Mouse (Mus musculus): ENCODE data around the gene Ctsa. TPM values are rescaled to one million over a fixed set of nuclear protein-coding genes. Genes with fewer than 3 reads are reported as not detected.

Ctsa gene
- polyA plus RNA-seq, 1 experiment from 2014 or later = 89.7 TPM

DNA sequence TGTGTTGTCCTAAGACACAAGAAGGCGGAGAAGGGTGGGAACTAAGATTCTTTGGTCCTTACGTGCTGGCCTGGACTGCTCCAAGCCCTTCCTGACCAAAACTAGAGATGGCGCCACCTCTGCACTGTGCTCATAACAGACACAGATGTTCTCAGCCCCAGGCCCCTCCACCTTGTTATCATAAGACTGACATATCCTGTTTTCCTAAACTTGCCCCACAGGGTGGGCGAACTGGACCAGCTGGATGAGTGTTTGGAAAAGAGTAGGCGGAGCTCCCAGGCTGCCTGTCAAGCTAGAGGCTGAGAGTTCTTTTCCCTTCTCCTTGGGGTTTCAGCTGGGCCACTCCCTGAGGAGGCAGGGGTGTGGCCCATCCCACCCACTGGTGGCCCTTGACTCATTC lies 15.0 kb upstream of the Ctsa start:
- Histone ChIP-seq H3K27me3 (ENCODE audit: control insufficient read depth, insufficient read depth, low read length) (no peaks in the 10 kb centered on the region), H3K4me3 (ENCODE audit: low read depth, low read length) (no peak overlapping the region), H3K27ac (ENCODE audit: low read depth, low read length) (no peak overlapping the region), H3K4me2 (no peak overlapping the region), H3K36me3 (ENCODE audit: control insufficient read depth, insufficient read depth, low read length) (no peaks in the 10 kb centered on the region), H3K9ac (ENCODE audit: low read length) (no peak overlapping the region), H3K9me3 (ENCODE audit: control insufficient read depth, low read length) (no peaks in the 10 kb centered on the region), H3K4me1 (ENCODE audit: control insufficient read depth, insufficient read depth, low read length) (peaks cover 6% of the 10 kb centered on the region; the same call in 1 of the 2 replicates)
- ATAC-seq (ENCODE audit: low FRiP score) (no peak), DNase-seq (ENCODE audit: low spot score, missing footprints) (no peak)
- WGBS = 77% methylated on average over 5 of the region's 5 CpGs

DNA sequence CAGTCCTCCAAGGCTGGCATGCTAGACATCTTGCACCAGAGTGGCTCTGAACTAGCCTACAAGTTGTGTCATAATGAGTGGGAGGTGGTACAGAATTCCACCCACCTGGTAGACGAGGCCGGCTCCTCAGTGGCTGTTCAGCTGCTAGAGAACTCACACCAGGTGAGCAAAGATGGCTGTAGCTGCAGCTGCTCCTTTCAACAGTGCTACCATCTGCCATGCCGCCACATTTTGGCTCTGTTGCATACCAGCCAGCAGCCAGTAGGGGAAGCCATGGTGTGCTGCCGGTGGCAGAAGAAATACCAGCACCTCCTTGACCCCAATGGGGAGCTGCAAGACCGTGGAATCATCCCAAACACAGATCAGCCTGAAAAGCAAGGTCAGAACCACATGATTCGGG lies 11.6 kb upstream of the Ctsa start:
- Histone ChIP-seq H3K4me1 (ENCODE audit: control insufficient read depth, insufficient read depth, low read length) (peaks cover 9% of the 10 kb centered on the region; the same call in 1 of the 2 replicates), H3K4me2 (no peak overlapping the region), H3K4me3 (ENCODE audit: low read depth, low read length) (no peak overlapping the region), H3K36me3 (ENCODE audit: control insufficient read depth, insufficient read depth, low read length) (peaks cover 12% of the 10 kb centered on the region), H3K9me3 (ENCODE audit: control insufficient read depth, low read length) (no peaks in the 10 kb centered on the region), H3K27me3 (ENCODE audit: control insufficient read depth, insufficient read depth, low read length) (no peaks in the 10 kb centered on the region), H3K27ac (ENCODE audit: low read depth, low read length) (no peak overlapping the region), H3K9ac (ENCODE audit: low read length) (no peak overlapping the region)
- DNase-seq (ENCODE audit: low spot score, missing footprints) = no peak
- no peak for ATAC-seq (ENCODE audit: low FRiP score)
- WGBS = 87% methylated on average over 6 of the region's 6 CpGs

DNA sequence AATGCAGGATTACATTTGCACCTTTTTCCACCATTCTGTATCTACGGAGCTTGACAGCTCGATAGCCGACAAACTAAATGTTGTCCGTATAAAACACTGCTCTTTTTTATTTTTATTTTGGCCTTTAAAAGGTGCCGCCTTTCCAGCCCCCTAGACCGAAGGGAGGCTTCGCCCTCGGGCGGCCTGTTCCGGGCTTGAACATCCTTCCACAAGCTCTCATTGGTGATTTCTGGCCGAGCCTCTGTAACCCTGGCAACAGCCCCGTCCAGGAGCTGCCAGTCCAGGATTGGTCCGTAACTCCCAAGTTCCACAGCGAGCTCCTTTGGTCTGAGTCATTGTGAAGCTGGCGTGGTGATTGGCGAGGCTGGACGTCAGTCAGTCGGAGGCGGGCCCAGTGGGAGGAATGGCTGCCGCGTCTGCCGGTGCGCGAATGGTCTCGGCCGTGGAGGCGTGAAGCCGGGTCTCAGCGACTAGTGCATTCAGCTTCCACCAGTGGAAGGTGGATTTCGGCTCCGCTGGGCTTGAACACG lies 10.0 kb upstream of the Ctsa start, which contains the start of gene Zswim1:
TSS of gene Zswim1 (plus strand) at position 51 of the 530 bp plus-strand sequence.
- 1% methylated on average over 32 of the region's 32 CpGs for WGBS
- peak within 1 kb of the TSS; percentile 71; the same call in 1 of the 2 replicates for H3K27ac ChIP-seq (ENCODE audit: low read depth, low read length)
- peak; percentile 99 for ATAC-seq (ENCODE audit: low FRiP score)
- peak within 1 kb of the TSS; percentile 83 for H3K9ac ChIP-seq (ENCODE audit: low read length)
- H3K9me3 ChIP-seq (ENCODE audit: control insufficient read depth, low read length) = no peaks in the 10 kb centered on the region
- peak; percentile 100 for DNase-seq (ENCODE audit: low spot score, missing footprints)
- H3K4me2 ChIP-seq = peak within 1 kb of the TSS; percentile 65
- peaks cover 9% of the 10 kb centered on the region; the same call in 1 of the 2 replicates for H3K4me1 ChIP-seq (ENCODE audit: control insufficient read depth, insufficient read depth, low read length)
- H3K27me3 ChIP-seq (ENCODE audit: control insufficient read depth, insufficient read depth, low read length) = no peaks in the 10 kb centered on the region
- peaks cover 18% of the 10 kb centered on the region for H3K36me3 ChIP-seq (ENCODE audit: control insufficient read depth, insufficient read depth, low read length)
- peak within 1 kb of the TSS; percentile 78 for H3K4me3 ChIP-seq (ENCODE audit: low read depth, low read length)

DNA sequence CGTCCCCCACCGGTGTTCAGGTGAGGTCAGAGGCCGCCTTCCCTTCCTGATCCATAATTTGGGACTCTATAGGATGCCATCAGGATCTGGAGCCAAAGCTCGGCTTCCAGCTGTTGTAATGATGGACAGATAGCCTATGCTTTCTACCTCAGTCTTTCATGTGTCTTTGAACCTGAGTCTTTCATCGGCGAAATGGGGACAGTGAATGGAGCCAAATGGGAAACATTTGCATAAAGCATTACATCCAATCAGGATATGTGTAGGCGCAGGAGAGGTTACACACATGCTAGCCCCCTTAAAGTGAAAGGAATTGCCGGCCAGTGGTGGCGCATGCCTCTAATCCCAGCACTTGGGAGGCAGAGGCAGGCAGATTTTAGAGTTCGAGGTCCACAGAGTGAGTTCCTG lies 9.5 kb upstream of the Ctsa start:
- Histone ChIP-seq H3K27ac (ENCODE audit: low read depth, low read length) (peak overlapping the region; percentile 71; the same call in 1 of the 2 replicates), H3K9me3 (ENCODE audit: control insufficient read depth, low read length) (no peaks in the 10 kb centered on the region), H3K9ac (ENCODE audit: low read length) (peak overlapping the region; percentile 83), H3K36me3 (ENCODE audit: control insufficient read depth, insufficient read depth, low read length) (peaks cover 19% of the 10 kb centered on the region), H3K4me3 (ENCODE audit: low read depth, low read length) (peak overlapping the region; percentile 78), H3K27me3 (ENCODE audit: control insufficient read depth, insufficient read depth, low read length) (no peaks in the 10 kb centered on the region), H3K4me1 (ENCODE audit: control insufficient read depth, insufficient read depth, low read length) (peaks cover 9% of the 10 kb centered on the region; the same call in 1 of the 2 replicates), H3K4me2 (peak overlapping the region; percentile 65)
- ATAC-seq (ENCODE audit: low FRiP score) (peak; percentile 74), DNase-seq (ENCODE audit: low spot score, missing footprints) (no peak)
- WGBS = 3% methylated on average over 10 of the region's 10 CpGs

DNA sequence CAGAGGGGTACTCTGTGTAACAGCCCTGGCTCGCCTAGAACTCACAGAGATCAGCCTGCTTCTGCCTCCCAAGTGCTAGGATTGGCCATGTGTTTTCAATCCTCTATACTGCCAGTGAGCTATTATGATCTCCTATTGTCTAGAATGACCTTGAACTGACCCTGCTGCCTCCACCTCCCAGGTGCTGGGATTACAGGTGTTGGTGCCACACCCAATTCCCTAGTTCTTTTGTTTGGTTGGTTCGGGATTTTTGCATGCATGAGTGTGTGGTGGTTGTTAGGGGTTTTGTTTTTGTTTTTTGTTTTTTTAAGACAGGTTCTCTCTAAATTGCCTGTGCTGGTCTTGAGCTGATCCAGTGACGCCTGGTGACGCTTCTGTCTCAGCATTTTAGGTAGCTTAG lies 8.7 kb upstream of the Ctsa start:
- whole genome bisulfite sequencing = 88% methylated on average over 4 of the region's 4 CpGs
- peaks cover 19% of the 10 kb centered on the region for H3K36me3 ChIP-seq (ENCODE audit: control insufficient read depth, insufficient read depth, low read length)
- H3K4me3 ChIP-seq (ENCODE audit: low read depth, low read length) = no peak overlapping the region
- H3K4me1 ChIP-seq (ENCODE audit: control insufficient read depth, insufficient read depth, low read length) = peaks cover 9% of the 10 kb centered on the region; the same call in 1 of the 2 replicates
- no peak for ATAC-seq (ENCODE audit: low FRiP score)
- H3K9ac ChIP-seq (ENCODE audit: low read length) = no peak overlapping the region
- H3K27ac ChIP-seq (ENCODE audit: low read depth, low read length) = no peak overlapping the region
- H3K4me2 ChIP-seq = no peak overlapping the region; the same call in 1 of the 2 replicates
- no peaks in the 10 kb centered on the region for H3K9me3 ChIP-seq (ENCODE audit: control insufficient read depth, low read length)
- no peak for DNase-seq (ENCODE audit: low spot score, missing footprints)
- H3K27me3 ChIP-seq (ENCODE audit: control insufficient read depth, insufficient read depth, low read length) = no peaks in the 10 kb centered on the region

DNA sequence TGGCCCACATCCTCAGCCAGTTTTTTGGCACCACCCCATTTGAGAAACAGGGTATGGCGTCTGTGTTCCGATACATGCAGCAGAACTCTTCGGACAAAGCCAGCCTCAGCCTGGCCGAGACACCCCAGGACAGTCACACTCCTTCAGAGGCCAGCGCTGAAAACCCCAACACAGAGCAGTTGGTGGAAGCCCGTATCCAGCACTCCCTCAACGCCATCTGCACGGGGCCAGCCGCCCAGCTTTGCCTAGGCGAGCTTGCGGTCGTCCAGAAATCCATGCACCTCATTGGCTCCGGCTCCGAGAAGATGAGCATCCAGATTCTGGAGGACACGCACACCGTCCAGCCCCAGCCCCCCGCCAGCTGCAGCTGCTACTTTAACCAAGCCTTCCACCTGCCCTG lies 7.2 kb upstream of the Ctsa start:
- Histone ChIP-seq H3K4me3 (ENCODE audit: low read depth, low read length) (no peak overlapping the region), H3K4me2 (no peak overlapping the region), H3K27me3 (ENCODE audit: control insufficient read depth, insufficient read depth, low read length) (no peaks in the 10 kb centered on the region), H3K27ac (ENCODE audit: low read depth, low read length) (no peak overlapping the region), H3K4me1 (ENCODE audit: control insufficient read depth, insufficient read depth, low read length) (peaks cover 9% of the 10 kb centered on the region; the same call in 1 of the 2 replicates), H3K36me3 (ENCODE audit: control insufficient read depth, insufficient read depth, low read length) (peaks cover 19% of the 10 kb centered on the region), H3K9ac (ENCODE audit: low read length) (no peak overlapping the region), H3K9me3 (ENCODE audit: control insufficient read depth, low read length) (no peaks in the 10 kb centered on the region)
- ATAC-seq (ENCODE audit: low FRiP score) (no peak), DNase-seq (ENCODE audit: low spot score, missing footprints) (no peak)
- WGBS = 97% methylated on average over 17 of the region's 17 CpGs

DNA sequence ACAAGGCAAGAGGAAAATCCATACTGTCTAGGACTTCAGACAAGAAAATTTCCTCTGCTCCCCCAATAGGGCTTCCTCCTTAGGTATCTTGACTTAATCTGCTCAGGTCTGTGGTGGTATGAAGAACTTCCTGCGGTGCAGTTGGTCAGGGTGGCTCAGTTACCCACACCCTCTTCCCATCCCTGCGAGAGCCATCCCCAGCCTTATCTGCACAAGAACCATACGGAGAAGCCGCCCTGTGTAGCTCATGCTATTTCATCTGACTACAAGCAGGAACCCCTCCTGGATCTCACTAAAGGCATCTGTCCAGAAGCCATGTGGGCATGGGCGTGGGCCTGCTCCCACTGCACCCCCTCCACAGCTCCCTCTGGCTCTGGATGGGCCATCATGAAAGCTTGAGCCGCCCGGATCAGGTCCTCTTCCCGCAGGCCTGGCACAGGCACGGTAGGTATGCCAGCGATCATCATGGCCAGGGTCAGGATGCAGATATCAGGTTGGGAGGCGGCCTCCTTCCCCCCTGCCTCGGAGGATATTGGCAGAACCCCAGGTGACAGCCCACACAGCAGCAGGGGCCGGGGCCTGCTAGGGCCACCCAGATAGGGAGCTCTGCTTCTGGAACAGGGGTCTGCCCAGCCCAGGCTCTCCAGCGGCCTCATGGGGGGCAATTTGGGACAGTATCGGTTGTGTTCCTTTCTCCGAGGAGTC lies 5.4 kb upstream of the Ctsa start:
- Histone ChIP-seq H3K4me1 (ENCODE audit: control insufficient read depth, insufficient read depth, low read length) (peaks cover 6% of the 10 kb centered on the region; the same call in 1 of the 2 replicates), H3K9me3 (ENCODE audit: control insufficient read depth, low read length) (no peaks in the 10 kb centered on the region), H3K4me3 (ENCODE audit: low read depth, low read length) (no peak overlapping the region), H3K27me3 (ENCODE audit: control insufficient read depth, insufficient read depth, low read length) (no peaks in the 10 kb centered on the region), H3K4me2 (no peak overlapping the region), H3K36me3 (ENCODE audit: control insufficient read depth, insufficient read depth, low read length) (peaks cover 19% of the 10 kb centered on the region), H3K9ac (ENCODE audit: low read length) (no peak overlapping the region), H3K27ac (ENCODE audit: low read depth, low read length) (no peak overlapping the region)
- ATAC-seq (ENCODE audit: low FRiP score) (no peak), DNase-seq (ENCODE audit: low spot score, missing footprints) (no peak)
- WGBS = 90% methylated on average over 16 of the region's 16 CpGs

DNA sequence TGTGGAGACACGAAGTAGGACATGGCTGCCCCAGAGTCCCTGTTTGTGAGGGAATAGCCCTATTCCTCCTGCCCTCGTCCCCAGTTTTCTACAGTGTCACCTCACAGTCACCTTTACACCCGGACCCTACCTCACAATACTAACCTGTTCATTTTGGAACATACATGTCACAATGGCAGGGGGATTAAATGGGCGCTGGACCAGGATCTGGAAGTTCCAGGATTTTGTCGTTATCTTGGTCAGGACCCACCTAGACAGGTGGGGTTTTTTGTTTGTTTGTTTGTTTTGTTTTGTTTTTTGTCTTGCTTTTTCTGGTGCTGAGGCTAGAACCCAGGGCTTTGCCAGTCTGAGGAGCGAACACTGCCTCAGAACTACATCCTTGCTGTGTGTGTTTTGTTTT lies 4.2 kb upstream of the Ctsa start, which contains the start of gene Spata25:
TSS of gene Spata25 (minus strand) at position 101 of the 400 bp plus-strand sequence.
- Histone ChIP-seq H3K4me3 (ENCODE audit: low read depth, low read length) (no peak within 1 kb of the TSS), H3K9me3 (ENCODE audit: control insufficient read depth, low read length) (no peaks in the 10 kb centered on the region), H3K9ac (ENCODE audit: low read length) (no peak within 1 kb of the TSS), H3K27me3 (ENCODE audit: control insufficient read depth, insufficient read depth, low read length) (no peaks in the 10 kb centered on the region), H3K36me3 (ENCODE audit: control insufficient read depth, insufficient read depth, low read length) (peaks cover 19% of the 10 kb centered on the region), H3K27ac (ENCODE audit: low read depth, low read length) (no peak within 1 kb of the TSS), H3K4me1 (ENCODE audit: control insufficient read depth, insufficient read depth, low read length) (peaks cover 12% of the 10 kb centered on the region), H3K4me2 (no peak within 1 kb of the TSS)
- 88% methylated on average over 6 of the region's 6 CpGs for WGBS
- ATAC-seq (ENCODE audit: low FRiP score) (no peak), DNase-seq (ENCODE audit: low spot score, missing footprints) (no peak)

DNA sequence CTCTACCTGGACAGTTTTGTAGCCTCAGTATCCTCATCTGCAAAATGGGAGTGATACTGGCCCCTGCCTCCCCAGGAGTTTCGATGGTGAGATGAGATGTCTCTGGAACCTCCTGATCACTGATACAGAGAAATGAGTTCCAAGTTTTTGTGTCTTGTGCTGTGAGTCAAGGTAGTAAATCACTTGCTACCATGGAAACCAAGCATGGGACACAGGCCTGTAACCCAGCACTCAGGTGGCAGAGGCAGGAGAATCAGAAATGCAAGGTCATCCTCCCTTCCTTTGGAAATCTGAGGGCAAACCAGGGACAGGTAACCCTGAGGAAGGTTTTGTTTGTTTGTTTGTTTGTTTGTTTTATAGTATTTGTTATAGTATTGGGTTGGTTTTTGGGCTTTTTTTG lies 3.6 kb upstream of the Ctsa start:
- Histone ChIP-seq H3K9me3 (ENCODE audit: control insufficient read depth, low read length) (no peaks in the 10 kb centered on the region), H3K4me3 (ENCODE audit: low read depth, low read length) (no peak overlapping the region), H3K9ac (ENCODE audit: low read length) (no peak overlapping the region), H3K36me3 (ENCODE audit: control insufficient read depth, insufficient read depth, low read length) (peaks cover 19% of the 10 kb centered on the region), H3K27ac (ENCODE audit: low read depth, low read length) (no peak overlapping the region), H3K4me2 (no peak overlapping the region), H3K4me1 (ENCODE audit: control insufficient read depth, insufficient read depth, low read length) (peaks cover 12% of the 10 kb centered on the region), H3K27me3 (ENCODE audit: control insufficient read depth, insufficient read depth, low read length) (no peaks in the 10 kb centered on the region)
- no peak for ATAC-seq (ENCODE audit: low FRiP score)
- 94% methylated on average over 1 of the region's 1 CpGs for WGBS
- no peak for DNase-seq (ENCODE audit: low spot score, missing footprints)
